Mouse (Mus musculus) megakaryocyte, embryonic 14.5 days (primary cell): ENCODE measurements around the gene Jak3.

Source experiments
- FLI1 ChIP-seq: IDR thresholded peaks from 2 replicates; pipeline ENCODE4 v1.6.1; 2012; ENCODE audit warnings: low read length, inconsistent platforms, mixed read lengths
- GATA1 ChIP-seq: IDR thresholded peaks from 3 replicates; pipeline ENCODE4 v1.6.1; 2012; ENCODE audit warnings: mixed read lengths, low read length, inconsistent platforms, borderline replicate concordance

DNA sequence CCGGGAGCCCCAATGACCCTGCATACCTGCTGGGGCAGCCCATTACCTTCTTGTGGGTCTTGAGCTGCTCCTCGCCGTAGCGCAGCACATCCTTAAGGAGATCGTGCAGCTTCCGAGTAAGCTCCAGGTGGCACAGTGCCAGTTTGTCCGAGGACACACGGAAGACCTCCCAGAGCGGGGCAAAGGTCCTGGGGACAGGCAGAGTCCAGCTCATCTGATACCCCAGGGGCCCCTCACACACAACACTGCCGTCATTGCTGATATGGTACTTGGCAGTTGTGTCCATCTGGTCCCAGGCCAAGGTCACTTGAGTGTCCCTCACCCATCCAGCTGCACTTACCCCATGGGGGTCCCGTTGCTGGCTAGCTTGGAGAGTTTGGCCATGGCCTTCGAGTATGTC lies 41.0 kb downstream of the Jak3 start:
- TF ChIP-seq FLI1 (no peak), GATA1 (no peak)
